Mouse (Mus musculus) thymus, postnatal 25 days (tissue): ENCODE measurements at regions not wholly inside any gene's neighbourhood (a gene's known extent, or its start where the extent isn't known, plus 50 kb on each side); places are given as distances from the start of the nearest gene placed in this dataset.
"Not testable (repeated sequence)": the region's sequence is repeated elsewhere in the genome, so short reads cannot be mapped to it uniquely, and the experiment has no call there.

Experiments
- DNase-seq: peaks from one replicate; pipeline ENCODE4 v3.0.0; 2022

DNA sequence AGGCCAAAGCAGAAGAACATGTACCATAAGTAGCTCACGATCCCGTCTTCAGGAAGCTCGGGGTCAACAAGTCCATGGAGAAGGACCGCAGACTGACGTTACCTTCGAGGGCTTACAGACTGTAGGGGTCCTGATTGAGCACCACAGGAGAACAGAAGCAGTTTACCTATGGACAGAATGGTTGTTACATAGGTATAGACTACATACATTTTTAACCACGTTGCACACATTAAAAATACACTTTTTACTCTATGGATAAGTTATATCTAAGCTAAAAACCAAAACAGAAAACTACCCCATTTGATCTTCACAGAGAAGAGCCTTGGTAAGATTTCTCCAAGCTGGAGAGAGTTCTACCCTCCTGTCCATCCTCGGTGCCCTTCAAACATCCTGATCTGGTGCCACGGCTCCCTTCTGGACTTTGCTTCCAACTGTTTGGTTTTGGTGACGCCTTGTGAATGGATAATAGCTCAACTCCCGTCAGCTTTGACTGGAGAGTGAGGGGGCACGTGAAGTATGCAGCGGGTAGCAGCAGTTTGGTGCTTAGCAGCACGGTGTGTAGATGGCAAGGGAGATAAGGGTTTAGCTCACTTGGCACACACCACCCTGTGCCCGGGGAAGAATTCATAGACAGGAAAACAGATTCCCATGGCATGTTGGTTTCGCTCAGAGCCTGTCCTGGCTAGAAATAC, 117.9 kb upstream of the Cpsf6 start:
- no peak for DNase-seq

- not testable (repeated sequence) for DNase-seq
These were observed 117.3 kb upstream of the Cpsf6 start for GRCm38 (mm10) chr10:117497082-117497481.

DNA sequence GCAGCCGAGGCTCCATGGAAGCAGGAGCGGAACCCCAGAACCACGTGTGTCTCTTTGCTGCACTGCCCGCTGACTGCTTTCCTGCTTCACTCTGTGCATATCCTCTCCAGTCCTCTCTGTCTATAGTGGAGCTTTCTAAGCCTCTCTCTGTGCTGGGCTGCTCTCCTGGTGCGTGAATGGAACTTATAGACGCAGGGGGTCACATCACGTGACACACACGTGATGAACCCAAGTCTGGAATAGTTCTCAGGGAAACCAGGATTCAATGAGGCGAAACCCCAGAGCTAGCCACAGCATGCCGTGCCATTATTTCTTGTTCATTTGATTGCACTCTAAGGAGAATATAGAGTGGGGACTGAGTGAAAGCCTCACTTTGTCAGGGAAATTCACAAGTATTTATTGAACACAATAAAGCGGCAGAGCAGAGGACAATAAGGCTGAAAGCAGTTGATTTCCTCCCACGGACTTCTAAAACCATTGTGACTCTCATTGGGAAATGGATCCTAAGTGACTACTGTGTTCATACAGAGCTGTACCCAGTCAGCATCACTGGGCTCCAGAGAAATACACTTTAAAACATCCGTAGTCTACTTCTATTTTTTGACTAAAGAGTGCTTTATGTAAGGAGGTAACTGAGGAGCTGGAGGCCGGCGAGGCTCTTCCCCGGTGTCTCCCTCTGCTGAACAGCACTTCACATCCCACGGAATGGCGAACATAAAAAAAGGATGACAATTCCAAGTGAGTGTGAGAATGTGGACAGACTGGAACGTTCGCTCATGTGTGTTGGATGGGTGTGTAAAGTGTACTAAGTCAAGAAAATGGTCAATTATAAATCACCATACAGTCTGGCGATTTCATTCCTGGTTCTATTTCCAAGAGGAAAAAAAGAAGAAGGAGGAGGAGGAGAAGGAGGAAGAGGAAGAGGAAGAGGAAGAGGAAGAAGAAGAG, 116.5 kb upstream of the Cpsf6 start:
- DNase-seq = no peak

- DNase-seq = peak; percentile 7
These were observed 114.4 kb upstream of the Cpsf6 start for GRCm38 (mm10) chr10:117494171-117494701.

- DNase-seq = no peak
These were observed 114.0 kb upstream of the Cpsf6 start for GRCm38 (mm10) chr10:117493824-117494121.

DNA sequence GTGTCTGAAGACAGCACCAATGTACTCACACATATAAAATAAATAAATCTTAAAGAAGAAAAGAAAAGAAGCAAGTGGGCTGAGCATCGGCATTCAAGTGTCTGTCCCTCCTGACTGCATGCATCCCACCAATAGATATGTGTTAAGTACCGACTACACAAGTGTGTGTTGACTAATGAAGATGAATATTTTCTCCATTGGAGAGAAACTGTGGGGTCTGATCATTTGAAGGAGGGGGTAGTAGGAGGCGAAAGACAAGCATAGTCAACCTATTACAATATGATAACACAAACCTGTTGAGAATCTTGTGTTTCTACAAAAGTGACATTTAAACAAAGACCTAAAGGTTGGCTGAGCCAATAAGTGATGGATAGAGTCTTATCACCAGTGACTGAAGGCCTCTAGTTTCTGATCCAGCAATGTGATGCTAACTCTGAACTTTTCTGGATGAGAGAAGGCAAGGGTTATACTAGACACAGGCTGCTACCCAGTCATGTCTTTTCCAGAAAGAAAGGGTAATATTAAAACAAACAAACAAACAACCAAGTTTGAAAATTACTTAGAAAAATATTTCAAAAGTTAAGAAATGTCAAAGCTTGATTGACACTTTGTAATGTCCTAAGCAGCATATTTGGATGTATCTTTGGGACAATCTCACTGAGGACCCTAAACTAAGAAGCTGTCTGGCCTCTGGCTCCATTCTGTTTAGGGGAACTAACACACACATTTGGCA, 113.4 kb upstream of the Cpsf6 start:
- DNase-seq = no peak

- no peak for DNase-seq
These were observed 112.7 kb upstream of the Cpsf6 start for GRCm38 (mm10) chr10:117492391-117492990.

- no peak for DNase-seq
These were observed 111.9 kb upstream of the Cpsf6 start for GRCm38 (mm10) chr10:117491711-117492110.

GRCm38 (mm10) chr10:117490851-117491595, 111.2 kb upstream of the Cpsf6 start:
- DNase-seq = no peak

- DNase-seq = no peak
These were observed 103.3 kb upstream of the Cpsf6 start for GRCm38 (mm10) chr10:117483091-117483600.

DNA sequence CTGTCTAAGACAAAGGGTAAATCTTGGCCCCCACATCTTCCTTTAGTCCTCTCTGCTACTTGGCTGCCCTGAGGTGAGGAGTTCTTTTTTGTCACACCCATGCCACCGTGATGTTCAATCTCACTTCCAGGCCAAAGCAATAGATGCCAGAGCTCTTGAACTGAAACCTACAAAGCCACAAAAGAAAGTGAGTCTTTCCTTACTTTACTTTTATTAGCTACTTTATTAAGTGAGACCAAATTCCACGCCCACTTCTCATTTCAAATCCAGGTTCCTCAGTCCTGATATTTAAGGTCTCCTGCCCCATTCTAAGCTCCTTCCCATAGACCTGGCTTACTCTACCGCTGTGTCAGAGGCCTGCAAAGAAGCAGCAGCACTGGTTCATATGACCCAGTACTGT, 102.5 kb upstream of the Cpsf6 start:
- DNase-seq = no peak

DNA sequence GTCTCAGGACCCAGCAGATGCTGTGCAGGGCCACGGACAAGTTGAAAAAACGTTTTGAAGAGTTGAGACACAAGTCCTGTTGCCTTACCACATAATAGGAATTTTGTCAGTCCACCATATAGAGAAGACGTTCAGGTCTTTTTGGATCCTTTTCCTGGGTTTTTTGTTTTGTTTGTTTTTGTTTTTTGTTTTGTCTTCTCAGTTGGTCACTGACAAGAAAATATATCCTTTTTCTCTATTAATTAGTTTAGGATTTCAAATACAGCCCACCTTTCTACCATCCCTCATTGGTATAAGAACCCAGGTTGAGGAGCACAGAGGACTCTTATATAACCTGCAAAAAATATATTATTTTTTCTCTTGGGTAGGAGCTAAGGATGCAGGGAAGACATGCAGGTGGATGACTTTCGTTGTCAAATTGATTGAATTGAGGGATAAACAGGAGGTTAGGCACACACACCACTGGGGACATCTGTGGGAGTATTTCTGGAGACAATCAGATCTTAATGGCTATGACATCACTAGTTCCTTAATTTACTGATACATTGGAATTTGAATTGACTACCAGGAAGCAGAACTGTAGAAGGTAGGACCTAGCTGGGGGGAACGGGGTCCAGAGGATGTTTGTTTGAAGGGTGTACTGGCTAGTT, 101.7 kb upstream of the Cpsf6 start:
- DNase-seq = no peak

DNA sequence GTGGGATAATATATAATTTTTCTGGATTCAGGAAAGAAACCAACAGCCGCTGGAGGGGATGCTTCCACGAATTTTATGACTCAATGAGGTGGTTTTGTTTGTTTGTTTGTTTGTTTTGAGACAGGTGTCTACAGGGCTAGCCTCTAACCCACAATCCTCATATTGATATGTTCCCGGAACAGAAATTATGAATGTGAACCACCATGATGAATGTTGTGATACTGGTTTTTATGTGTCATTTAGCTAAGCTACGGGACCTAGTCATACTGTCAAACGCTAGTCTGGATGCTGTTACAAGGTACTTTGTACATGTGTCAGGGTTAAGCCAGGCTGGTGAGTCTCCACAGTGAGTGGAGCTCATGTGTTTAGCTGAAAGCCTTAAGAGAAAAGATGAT, 100.6 kb upstream of the Cpsf6 start:
- no peak for DNase-seq

DNA sequence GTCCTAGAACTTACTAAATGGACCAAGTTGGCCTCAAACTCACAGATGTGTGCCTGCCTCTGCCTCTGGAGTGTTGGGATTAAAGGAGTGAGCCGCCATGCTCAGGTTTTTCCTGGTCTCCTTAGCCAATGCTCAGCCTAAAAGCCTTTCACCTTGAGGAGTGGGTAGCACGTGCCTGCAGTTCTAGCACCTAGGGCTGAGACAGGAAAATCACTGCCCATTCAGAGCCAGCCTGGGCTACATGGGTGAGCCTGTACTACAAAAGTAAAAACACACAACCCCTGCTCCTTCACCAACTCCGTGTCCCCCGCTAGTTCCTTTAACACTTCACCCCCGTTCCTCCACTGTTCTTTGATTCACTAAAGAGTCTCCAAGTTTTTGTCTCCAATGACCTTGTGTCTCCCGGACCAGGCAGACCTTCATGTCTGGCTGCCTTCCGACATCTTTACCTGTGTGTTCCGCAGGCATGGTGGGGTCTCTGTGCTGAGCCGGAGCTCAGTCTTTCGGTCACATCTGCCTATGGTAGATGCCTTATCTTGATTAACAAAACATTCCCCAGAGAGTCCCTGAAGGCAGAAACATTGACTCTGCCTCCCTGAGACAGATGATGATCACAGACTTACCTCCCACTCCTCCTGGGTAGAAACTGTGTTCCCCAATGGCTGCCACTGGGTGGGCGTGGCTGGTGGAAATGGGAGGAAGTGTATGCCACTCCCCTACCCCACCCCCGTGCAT, 100.1 kb upstream of the Cpsf6 start:
- no peak for DNase-seq

DNA sequence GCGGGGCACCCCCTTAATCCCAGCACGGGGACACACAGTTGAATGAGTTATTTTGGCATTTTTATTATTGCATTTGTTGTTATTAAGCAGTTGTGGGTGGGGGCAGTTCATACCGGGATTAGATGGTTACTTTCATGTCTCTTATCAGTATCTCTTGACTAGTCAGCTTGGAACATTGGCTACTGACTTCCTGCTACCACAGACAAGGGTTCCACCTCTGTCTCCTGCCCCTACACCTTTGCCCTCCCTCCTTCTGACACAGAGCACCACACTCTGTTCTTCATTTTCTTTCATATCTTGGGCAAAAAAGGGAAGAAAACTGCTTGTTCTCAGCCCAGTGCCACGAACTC, 99.1 kb upstream of the Cpsf6 start:
- DNase-seq = no peak

DNA sequence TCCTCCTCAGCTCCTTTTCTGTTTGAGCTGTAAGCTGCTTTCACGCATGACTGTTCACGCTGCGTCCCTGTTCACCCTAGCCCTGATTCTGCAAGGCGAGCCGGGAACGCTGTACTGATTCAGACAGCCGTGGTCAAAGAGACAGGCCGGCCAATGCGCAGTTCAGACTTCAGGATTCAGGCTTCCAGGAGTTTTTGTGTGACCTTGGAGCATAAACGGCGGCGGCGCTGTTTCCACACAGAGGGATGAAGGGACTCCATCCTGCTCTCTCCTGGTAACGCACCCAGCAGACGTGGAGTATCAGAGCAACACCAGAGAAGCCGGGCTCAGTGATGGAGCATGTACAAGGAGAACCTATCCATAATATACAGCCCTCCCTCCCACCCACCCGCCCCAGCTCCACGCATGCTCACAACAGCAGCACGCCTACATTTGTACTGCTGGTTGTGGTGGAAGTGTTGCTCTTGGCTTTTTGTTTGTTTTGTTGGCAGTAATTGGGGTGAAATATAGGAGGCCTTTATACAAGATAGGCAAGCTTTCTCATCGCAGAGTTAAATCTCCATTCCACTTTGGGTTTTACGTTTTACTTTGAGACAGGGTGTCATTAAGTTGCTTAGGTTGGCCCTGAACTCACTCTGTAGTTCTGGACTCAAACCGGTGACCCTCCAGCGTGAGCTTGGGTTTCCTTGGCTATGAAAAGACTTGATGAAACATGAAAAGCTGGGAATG, 98.6 kb upstream of the Cpsf6 start:
- DNase-seq = no peak

DNA sequence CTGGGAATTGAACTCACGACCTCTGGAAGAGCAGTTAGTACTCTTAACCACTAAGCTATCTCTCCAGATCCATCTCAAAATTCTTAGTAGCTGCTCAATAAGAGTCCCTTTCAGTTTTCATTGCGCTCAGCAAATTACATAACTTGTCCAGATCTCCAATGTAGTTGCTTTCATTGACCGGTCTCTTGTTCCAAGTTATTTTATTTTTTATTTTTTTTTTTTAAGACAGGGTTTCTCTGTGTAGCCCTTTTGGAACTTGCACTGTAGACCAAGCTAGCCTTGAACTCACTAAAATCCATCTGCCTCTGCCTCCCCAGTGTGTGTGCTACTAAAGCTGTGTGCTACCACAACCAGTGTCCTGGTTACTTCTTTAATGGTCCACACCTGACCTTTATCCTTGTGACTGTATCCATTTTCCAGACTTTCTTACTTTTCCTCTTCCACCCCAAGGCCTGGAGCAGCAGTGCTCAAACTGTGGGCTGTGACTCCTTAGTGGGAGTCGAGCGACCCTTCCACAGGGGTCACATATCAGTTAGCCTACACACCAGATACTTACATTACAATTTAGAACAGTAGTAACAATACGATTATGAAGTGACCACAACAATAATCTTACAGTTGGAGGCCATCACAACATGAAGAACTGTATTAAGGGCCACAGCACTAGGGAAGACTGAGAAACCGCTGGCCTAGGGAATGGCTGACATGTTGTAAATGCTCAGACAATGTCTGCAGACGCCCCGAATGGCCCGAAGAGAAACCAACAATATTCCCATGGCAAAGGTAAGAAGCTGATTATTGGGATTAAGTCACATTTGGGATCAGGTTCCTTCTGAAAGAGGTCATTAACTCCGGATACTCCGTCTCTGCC, 97.8 kb upstream of the Cpsf6 start:
- DNase-seq = no peak

- DNase-seq = no peak
These were observed 95.5 kb upstream of the Cpsf6 start for GRCm38 (mm10) chr10:117475086-117475945.
